Mouse (Mus musculus) liver, postnatal 0 days (tissue): ENCODE data around the gene Izumo1r. TPM values are rescaled to one million over a fixed set of nuclear protein-coding genes. Genes with fewer than 3 reads are reported as not detected.

Source experiments
- ATAC-seq: fragments of 200-750 bp; cut with Nextera tagmentation; 2 replicates; pipeline ENCODE4 v1.8.0; 2017; ENCODE audit warnings: mild to moderate bottlenecking, moderate library complexity
- DNase-seq: peaks from one replicate; pipeline ENCODE4 v3.0.0-alpha.2; 2016
- H3K27ac ChIP-seq: fragments of 300-500 bp; sonication (generic); 2 replicates; pipeline ENCODE4 v1.5.1; 2014; ENCODE audit warnings: antibody characterized with exemption, moderate library complexity, mild to moderate bottlenecking, low read depth
- H3K27me3 ChIP-seq: fragments of 300-500 bp; sonication (generic); 2 replicates; pipeline ENCODE4 v1.6.1; 2014; ENCODE audit warnings: low read length, control low read depth, mixed read lengths; ENCODE audit not compliant: insufficient read depth
- H3K36me3 ChIP-seq: fragments of 300-500 bp; sonication (generic); replicated peaks from 2 replicates; pipeline ENCODE4 v1.6.1; 2014; ENCODE audit warnings: mild to moderate bottlenecking, control low read depth, low read length, moderate library complexity, mixed read lengths; ENCODE audit not compliant: insufficient read depth
- H3K4me1 ChIP-seq: fragments of 300-500 bp; sonication (generic); 2 replicates; pipeline ENCODE4 v1.6.1; 2014; ENCODE audit warnings: antibody characterized with exemption, mild to moderate bottlenecking, control low read depth; ENCODE audit not compliant: insufficient read depth
- H3K4me2 ChIP-seq: fragments of 300-500 bp; sonication (generic); 2 replicates; pipeline ENCODE4 v1.6.1; 2014; ENCODE audit warnings: low read depth, mild to moderate bottlenecking, low read length, moderate library complexity, mixed read lengths
- H3K4me3 ChIP-seq: fragments of 300-500 bp; sonication (generic); 2 replicates; pipeline ENCODE4 v1.5.1; 2014; ENCODE audit warnings: low read depth, low read length
- H3K9ac ChIP-seq: fragments of 300-500 bp; sonication (generic); replicated peaks from 2 replicates; pipeline ENCODE4 v1.6.1; 2014; ENCODE audit warnings: mild to moderate bottlenecking, moderate library complexity
- H3K9me3 ChIP-seq: fragments of 300-500 bp; sonication (generic); 2 replicates; pipeline ENCODE4 v1.6.1; 2016; ENCODE audit warnings: mild to moderate bottlenecking, control low read depth, low read length, mixed read lengths
- CTCF ChIP-seq: sonication (generic); IDR thresholded peaks from 2 replicates; pipeline ENCODE4 v1.5.1; 2016; ENCODE audit warnings: antibody characterized with exemption, low read depth
- EP300 ChIP-seq: IDR thresholded peaks from 2 replicates; pipeline ENCODE4 v1.6.1; 2016; ENCODE audit warnings: antibody characterized with exemption, low read depth, mild to moderate bottlenecking
- WGBS: fragments of 180-500 bp; shearing (Covaris S2); extraction: QIAGEN DNeasy Blood & Tissue Kit; methylation state at CpG from one replicate; pipeline ENCODE4 v1.1.7; 2014; ENCODE audit not compliant: insufficient replicate concordance; 5-methylcytosine and 5-hydroxymethylcytosine counted together
- polyA plus RNA-seq: library from polyadenylated mRNA; unstranded; fragments of >200 nt; fragmentation: Nextera tagmentation; extraction: Ambion mirVana; gene quantifications from 2 replicates; pipeline ENCODE4 v1.2.1, GENCODE M21; 2015

Izumo1r gene
- not detected in 2 replicates for polyA plus RNA-seq

DNA sequence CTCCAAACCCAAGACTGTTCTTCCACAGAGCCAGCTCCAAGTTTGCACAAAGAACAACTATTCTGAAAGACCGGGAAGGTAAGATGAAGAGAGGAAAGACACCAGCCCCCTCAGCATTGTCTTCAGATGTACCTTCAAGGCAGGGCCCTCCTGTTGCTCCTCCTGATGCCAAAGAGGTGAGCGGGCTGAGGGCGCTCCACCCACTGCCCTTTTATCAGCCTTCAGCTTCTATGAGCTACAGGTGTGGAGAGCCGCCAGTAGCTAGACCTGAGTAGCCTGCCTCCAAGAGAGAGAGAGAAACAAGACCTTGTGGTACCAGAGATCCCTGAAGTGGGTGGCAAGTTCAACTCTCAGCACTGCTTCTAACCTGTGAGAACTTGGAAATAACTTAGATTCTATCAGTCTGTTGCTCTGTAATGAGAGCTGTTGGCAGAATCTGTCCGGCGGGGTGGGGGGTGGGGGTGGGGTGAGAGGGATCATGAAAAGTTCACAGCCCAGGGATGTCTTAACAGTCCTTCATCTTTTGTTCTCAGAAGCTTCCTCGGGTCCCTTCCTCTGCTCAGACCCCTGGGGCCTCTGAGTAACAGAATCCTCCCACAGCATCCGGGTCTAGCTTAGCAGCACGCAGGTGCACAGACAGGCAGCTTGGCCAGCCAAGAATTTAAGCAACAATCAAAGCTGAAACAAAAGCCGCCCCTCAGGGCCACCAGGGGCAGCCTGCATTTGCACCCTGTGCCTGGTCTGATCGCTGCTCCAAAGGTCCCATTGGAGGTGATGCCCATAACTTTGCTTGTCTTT, at the start of gene Izumo1r:
Izumo1r (minus strand) TSS at position 369 of the 798 bp plus-strand sequence.
- Histone ChIP-seq H3K36me3 (no peaks in the 10 kb centered on the region), H3K9me3 (no peaks in the 10 kb centered on the region), H3K4me1 (peaks cover 3% of the 10 kb centered on the region; the same call in 1 of the 2 replicates), H3K9ac (no peak within 1 kb of the TSS), H3K27me3 (no peaks in the 10 kb centered on the region), H3K27ac (no peak within 1 kb of the TSS), H3K4me3 (no peak within 1 kb of the TSS), H3K4me2 (no peak within 1 kb of the TSS)
- ATAC-seq (peak; percentile 61), DNase-seq (no peak)
- 0 out of 2 replicates have a peak, but pooled peaks have one; percentile 25 for TF ChIP-seq CTCF
- TF ChIP-seq EP300 = no peak
- WGBS = 45% methylated on average over 11 of the region's 11 CpGs

DNA sequence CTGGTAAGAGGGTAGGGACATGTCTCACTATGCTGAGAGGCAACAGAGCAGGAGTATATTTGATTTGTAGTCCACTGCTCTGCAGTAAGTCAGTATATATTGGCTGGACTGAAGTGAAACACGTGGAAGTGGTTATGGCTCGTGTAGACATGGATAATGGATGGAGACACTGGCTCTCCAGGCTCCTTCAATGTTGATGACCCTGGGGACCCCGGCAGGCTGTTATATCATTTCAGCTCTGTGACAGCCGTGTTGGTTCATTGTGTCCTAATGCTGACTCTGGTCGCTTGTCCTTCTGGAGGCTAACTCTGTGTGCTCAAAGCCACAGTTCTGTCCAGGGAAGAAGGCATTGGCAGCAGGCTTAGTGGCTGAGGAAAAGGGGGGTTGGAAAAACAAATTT, 47.3 kb upstream of the Izumo1r start:
- Histone ChIP-seq H3K4me1 (no peaks in the 10 kb centered on the region), H3K27me3 (no peaks in the 10 kb centered on the region), H3K27ac (no peak overlapping the region), H3K36me3 (no peaks in the 10 kb centered on the region), H3K9me3 (no peaks in the 10 kb centered on the region), H3K9ac (no peak overlapping the region), H3K4me3 (no peak overlapping the region), H3K4me2 (no peak overlapping the region)
- ATAC-seq (no peak), DNase-seq (no peak)
- TF ChIP-seq CTCF (no peak), EP300 (no peak)
- WGBS = 71% methylated on average over 5 of the region's 5 CpGs

DNA sequence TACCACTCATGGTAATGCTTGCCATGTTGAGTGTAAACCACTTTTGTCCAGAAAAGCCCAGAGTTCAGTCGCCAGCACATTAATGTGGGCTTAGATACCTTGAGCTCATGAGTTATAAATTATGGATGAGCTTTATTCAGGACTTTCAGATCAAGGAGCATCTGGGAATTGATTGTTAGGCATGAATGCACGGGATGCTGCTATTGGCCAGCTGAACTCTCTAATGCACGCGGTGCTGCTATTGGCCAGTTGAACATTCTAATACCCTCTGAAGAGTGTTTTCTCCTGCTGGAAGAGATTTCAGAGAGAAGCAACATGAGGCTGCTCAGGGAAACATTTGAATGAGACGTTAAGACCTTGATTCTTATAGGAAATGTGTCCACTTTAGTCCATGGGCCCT, 45.1 kb upstream of the Izumo1r start:
- DNase-seq = no peak
- TF ChIP-seq EP300 = no peak
- TF ChIP-seq CTCF = no peak
- H3K27ac ChIP-seq = no peak overlapping the region
- no peak overlapping the region for H3K4me2 ChIP-seq
- no peaks in the 10 kb centered on the region for H3K9me3 ChIP-seq
- no peak overlapping the region for H3K4me3 ChIP-seq
- no peaks in the 10 kb centered on the region for H3K4me1 ChIP-seq
- no peaks in the 10 kb centered on the region for H3K27me3 ChIP-seq
- no peak overlapping the region for H3K9ac ChIP-seq
- ATAC-seq = no peak
- H3K36me3 ChIP-seq = no peaks in the 10 kb centered on the region
- 79% methylated on average over 5 of the region's 5 CpGs for WGBS

DNA sequence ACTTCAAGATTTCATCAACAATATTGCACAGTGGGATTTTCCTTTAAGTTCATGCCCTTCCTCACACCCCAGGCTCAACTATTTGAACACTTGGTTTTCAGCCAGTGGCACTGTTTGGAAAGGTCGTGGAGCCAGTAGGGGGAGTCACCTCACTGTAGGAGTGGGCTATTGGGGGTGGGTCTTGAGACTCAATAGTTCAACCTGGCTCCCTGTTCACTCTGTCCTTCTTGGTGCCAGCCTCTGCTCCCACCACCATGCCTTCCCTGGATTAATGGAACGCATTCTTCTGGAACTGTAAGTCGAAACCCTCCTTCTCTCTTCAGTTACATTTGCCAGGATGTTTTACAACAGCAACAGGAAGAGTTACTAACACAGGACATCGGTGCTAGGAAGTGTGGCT, 42.9 kb upstream of the Izumo1r start:
- ATAC-seq (no peak), DNase-seq (no peak)
- H3K9me3 ChIP-seq = no peaks in the 10 kb centered on the region
- H3K9ac ChIP-seq = no peak overlapping the region
- no peak for TF ChIP-seq EP300
- no peak for TF ChIP-seq CTCF
- H3K36me3 ChIP-seq = no peaks in the 10 kb centered on the region
- H3K4me3 ChIP-seq = no peak overlapping the region
- H3K4me2 ChIP-seq = no peak overlapping the region
- WGBS = 57% methylated on average over 4 of the region's 4 CpGs
- no peaks in the 10 kb centered on the region for H3K27me3 ChIP-seq
- H3K27ac ChIP-seq = no peak overlapping the region
- no peaks in the 10 kb centered on the region for H3K4me1 ChIP-seq

DNA sequence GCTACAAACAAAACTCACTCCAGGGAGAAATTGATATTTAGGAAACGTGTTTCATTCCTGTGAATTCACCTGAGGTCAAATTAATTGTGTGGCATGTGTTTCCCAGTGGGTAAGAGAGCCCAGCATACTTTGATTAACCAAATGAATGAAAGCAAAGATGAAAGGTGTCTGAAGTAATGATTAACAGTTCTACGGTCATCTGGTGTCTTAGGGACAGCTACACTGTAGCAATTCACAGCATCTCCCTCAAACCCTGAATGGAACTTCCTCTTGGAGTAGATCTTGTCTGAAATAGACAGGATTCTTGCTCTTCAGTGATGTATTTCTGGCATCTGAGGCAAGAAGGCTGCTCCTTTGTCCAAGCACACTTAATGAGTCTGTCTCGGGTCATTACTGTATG, 42.2 kb upstream of the Izumo1r start:
- TF ChIP-seq CTCF (no peak), EP300 (no peak)
- Histone ChIP-seq H3K27me3 (no peaks in the 10 kb centered on the region), H3K9ac (no peak overlapping the region), H3K9me3 (no peaks in the 10 kb centered on the region), H3K4me1 (no peaks in the 10 kb centered on the region), H3K4me2 (no peak overlapping the region), H3K4me3 (no peak overlapping the region), H3K36me3 (no peaks in the 10 kb centered on the region), H3K27ac (no peak overlapping the region)
- ATAC-seq (no peak), DNase-seq (no peak)
- WGBS = 71% methylated on average over 3 of the region's 3 CpGs

DNA sequence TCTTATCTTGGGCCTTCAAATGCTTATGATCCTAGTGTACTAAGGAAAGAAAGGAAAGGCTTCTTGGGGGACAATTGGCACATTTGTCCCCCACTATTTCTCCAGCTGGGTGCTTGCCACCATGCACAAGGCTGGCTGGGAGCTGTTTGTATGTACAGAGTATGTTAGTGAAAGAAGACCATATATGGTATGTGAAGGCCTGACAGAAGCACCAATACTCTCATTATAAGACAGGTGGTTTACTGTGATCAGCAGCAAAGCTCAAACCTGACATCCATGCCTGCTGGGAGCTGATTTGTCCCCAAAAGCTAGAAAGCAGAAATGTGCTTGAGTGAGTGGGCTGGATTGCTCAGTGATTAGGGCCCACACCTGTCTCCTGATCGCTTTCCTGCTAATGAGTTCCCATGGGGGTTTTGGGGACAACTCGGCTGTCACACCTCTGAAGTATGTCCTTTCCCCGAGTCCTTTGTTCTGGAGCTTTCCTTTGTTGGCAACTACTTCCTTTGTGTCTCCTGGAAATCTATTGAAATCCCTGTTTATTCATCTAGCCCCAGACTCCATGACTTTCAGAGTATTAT, 38.5 kb upstream of the Izumo1r start:
- no peak overlapping the region for H3K4me2 ChIP-seq
- H3K9me3 ChIP-seq = no peaks in the 10 kb centered on the region
- H3K36me3 ChIP-seq = no peaks in the 10 kb centered on the region
- H3K4me1 ChIP-seq = no peaks in the 10 kb centered on the region
- 66% methylated on average over 3 of the region's 3 CpGs for WGBS
- DNase-seq (no peak), ATAC-seq (no peak)
- no peak overlapping the region for H3K9ac ChIP-seq
- no peak overlapping the region for H3K4me3 ChIP-seq
- no peak overlapping the region for H3K27ac ChIP-seq
- TF ChIP-seq CTCF (no peak), EP300 (no peak)
- H3K27me3 ChIP-seq = no peaks in the 10 kb centered on the region
